Mouse (Mus musculus) lung, adult 2 months (tissue): ENCODE measurements around the gene Numa1. TPM values are rescaled to one million over a fixed set of nuclear protein-coding genes. Genes with fewer than 3 reads are reported as not detected.

Source experiments
- DNase-seq: peaks from one replicate; pipeline ENCODE4 v3.0.0; 2022
- H3K4me1 ChIP-seq: fragments of 200-500 bp; 2 replicates; pipeline ENCODE4 v1.6.1; 2011; ENCODE audit warnings: low read length; ENCODE audit not compliant: control insufficient read depth, insufficient read depth
- H3K4me3 ChIP-seq: fragments of 200-500 bp; replicated peaks from 2 replicates; pipeline ENCODE3; 2011; ENCODE audit warnings: low read depth, mild to moderate bottlenecking, control low read depth, low read length; ENCODE audit errors: extremely low read depth
- CTCF ChIP-seq: fragments of 200-500 bp; IDR thresholded peaks from 2 replicates; pipeline ENCODE4 v1.5.1; 2011; ENCODE audit warnings: mild to moderate bottlenecking, low read length, control low read depth; ENCODE audit not compliant: insufficient read depth
- POLR2A ChIP-seq: fragments of 200-500 bp; IDR thresholded peaks from 2 replicates; pipeline ENCODE4 v1.6.1; 2011; ENCODE audit warnings: low read depth, mild to moderate bottlenecking, control low read depth, low read length, borderline replicate concordance; ENCODE audit errors: extremely low read depth
- WGBS: fragments of 180-500 bp; shearing (Covaris S2); methylation state at CpG from one replicate; pipeline ENCODE4 v1.1.7; 2018; 5-methylcytosine and 5-hydroxymethylcytosine counted together
- polyA plus RNA-seq: library from polyadenylated mRNA; depleted of rRNA; stranded (reverse); fragments of >200 nt; gene quantifications from 2 replicates; pipeline ENCODE4 v1.2.3, GENCODE M21; 2012

Gene Numa1
- polyA plus RNA-seq, 1 experiment = 93.4 TPM

DNA sequence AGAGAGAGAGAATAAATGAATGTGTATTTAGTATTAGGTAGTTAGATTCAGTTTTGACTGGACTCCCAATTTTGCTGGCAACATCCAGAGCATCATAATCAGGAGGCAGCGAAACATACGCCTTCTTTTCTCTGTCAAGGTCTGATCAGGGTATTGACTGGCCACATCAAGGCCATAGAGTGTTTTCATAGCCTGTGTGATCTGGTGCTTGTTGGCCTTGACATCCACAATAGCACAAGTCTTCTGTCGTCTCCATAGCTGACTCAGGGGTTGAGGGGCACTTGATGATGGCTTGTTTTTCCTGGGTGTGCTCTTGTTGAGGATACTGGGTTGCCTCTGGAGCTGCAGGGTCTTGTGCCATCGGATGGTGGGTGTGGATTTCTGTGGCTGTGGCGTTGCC, 23.0 kb downstream of the Numa1 start:
- no peak for DNase-seq
- Histone ChIP-seq H3K4me1 (no peaks in the 10 kb centered on the region), H3K4me3 (no peak overlapping the region)
- TF ChIP-seq CTCF = no peak
- no peak for TF ChIP-seq POLR2A
- WGBS = 84% methylated on average over 5 of the region's 5 CpGs

DNA sequence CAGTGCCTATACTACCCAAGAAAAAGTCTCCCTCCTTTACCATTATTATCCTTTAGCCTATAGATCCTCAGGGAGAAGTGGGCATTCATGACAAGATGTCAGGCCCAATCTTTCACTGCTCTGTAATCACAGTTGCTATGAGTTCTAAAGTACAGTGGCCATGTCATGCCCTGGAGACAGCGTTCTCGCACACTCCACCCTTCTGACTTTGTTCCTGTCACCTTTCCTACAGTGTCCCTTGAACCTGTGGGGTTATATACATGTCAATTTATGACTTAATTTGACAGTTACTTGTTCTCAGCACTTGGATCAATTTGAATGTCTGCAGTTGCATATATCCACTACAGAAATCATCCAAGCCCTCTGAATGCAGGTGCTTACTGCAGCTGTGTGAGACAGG, 28.9 kb downstream of the Numa1 start:
- no peak for DNase-seq
- 99% methylated on average over 2 of the region's 2 CpGs for WGBS
- Histone ChIP-seq H3K4me3 (no peak overlapping the region), H3K4me1 (no peaks in the 10 kb centered on the region; the same call in 1 of the 2 replicates)
- no peak for TF ChIP-seq POLR2A

DNA sequence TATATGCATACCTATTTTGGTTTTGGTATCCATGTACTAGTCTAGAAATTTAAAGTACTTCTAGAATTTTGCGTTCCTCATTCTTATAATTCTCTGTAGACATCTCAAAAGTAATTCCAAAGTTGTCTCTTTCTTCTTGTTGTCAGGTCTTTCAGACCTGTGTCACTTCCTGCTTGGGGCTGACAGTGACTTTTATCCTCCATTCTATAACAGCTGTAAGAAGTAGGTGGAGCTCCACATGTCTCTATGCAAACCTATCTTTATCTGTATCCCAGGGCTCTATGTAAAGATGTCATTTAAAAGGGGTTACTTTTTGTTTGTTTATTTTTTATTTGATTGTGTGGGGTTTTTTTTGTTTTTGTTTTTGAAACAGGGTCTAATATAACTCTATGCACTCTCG, 29.7 kb downstream of the Numa1 start:
- Histone ChIP-seq H3K4me3 (no peak overlapping the region), H3K4me1 (no peaks in the 10 kb centered on the region; the same call in 1 of the 2 replicates)
- WGBS = 92% methylated on average over 2 of the region's 2 CpGs

DNA sequence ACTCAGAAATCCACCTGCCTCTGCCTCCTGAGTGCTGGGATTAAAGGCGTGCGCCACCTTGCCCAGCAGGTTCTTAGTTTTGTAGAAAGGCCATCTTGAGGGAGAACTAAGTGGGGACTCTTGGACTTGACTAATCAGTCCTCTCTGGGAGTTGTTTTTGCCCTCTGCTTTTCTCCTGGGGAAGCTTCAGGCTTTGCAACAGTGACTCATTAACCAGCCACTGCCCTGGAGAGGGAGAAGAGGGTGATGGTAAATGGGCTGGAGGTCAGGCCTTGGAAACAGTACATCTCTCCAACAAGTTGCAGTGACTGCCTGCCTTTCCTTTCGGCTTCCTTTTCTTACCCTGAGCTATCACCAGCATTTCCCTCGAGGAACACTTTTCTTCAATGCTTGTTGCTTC, 30.6 kb downstream of the Numa1 start:
- no peak for DNase-seq
- WGBS = 75% methylated on average over 4 of the region's 4 CpGs

More for the DNA sequence above, 29.7 kb downstream of the Numa1 start:
- DNase-seq = no peak
- TF ChIP-seq CTCF (no peak), POLR2A (no peak)

GRCm38 (mm10) chr7:101965606-101966005, 31.7 kb downstream of the Numa1 start:
- DNase-seq = no peak
- 27% methylated on average over 2 of the region's 2 CpGs for WGBS
- H3K4me1 ChIP-seq = no peaks in the 10 kb centered on the region; the same call in 1 of the 2 replicates
- H3K4me3 ChIP-seq = no peak overlapping the region
- TF ChIP-seq CTCF (no peak), POLR2A (no peak)

More for the DNA sequence above, 30.6 kb downstream of the Numa1 start:
- no peak for TF ChIP-seq CTCF
- TF ChIP-seq POLR2A = no peak
- Histone ChIP-seq H3K4me3 (no peak overlapping the region), H3K4me1 (no peaks in the 10 kb centered on the region; the same call in 1 of the 2 replicates)

GRCm38 (mm10) chr7:101967256-101967655, 33.3 kb downstream of the Numa1 start:
- Histone ChIP-seq H3K4me3 (no peak overlapping the region), H3K4me1 (no peaks in the 10 kb centered on the region; the same call in 1 of the 2 replicates)
- no peak for TF ChIP-seq CTCF
- no peak for TF ChIP-seq POLR2A
- DNase-seq = no peak
- WGBS = 71% methylated on average over 1 of the region's 1 CpGs

- WGBS = 49% methylated on average over 2 of the region's 2 CpGs
- TF ChIP-seq CTCF (no peak), POLR2A (no peak)
- Histone ChIP-seq H3K4me3 (no peak overlapping the region), H3K4me1 (peaks cover 2% of the 10 kb centered on the region; the same call in 1 of the 2 replicates)
- no peak for DNase-seq
Measured at GRCm38 (mm10) chr7:101968751-101969150, 34.8 kb downstream of the Numa1 start.

DNA sequence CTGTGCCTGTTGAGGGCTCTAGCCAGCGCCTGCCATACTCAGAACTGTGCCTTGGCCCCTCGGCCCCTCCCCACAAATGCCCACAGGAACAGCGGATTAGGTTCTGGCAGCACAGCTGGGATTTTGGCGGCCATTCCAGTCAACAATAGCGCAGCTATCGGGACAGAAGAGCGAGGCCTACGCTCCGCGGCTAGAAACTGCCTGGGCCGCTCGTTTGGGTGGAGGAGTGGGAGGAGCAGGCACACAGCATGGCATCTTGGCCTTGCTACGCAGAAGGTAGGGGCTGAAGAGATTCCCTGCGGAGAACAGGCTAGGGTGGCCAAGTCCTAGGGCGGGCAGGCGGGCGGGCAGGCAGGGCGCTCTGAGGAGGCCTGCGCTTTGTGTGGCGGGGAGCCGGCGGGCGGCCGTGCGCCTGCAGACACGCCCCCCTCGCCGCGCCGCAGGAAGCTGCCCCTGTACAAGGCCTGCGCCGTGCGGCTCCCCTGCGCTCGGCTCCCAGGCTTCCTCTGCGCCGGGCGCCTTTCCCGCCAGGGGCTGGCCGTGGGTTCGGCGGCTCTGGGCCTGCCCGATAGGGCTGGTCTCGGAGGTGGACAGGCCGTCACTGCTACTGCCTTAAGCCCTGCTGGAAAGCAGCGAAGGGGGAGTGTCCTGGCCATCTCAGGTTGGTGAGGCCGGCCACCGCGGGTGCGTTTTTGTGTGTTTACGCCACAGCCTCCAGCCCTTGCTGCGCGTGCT, 36.0 kb downstream of the Numa1 start:
- H3K4me1 ChIP-seq = peaks cover 4% of the 10 kb centered on the region; the same call in 1 of the 2 replicates
- peak; percentile 87 for DNase-seq
- peak overlapping the region; percentile 90 for H3K4me3 ChIP-seq
- WGBS = under 1% methylated on average over 53 of the region's 53 CpGs
- TF ChIP-seq POLR2A (peak; percentile 60; the same call in 1 of the 2 replicates), CTCF (no peak)

GRCm38 (mm10) chr7:101970429-101970775, 36.5 kb downstream of the Numa1 start:
- TF ChIP-seq POLR2A (peak; percentile 46; the same call in 1 of the 2 replicates), CTCF (no peak)
- peaks cover 8% of the 10 kb centered on the region for H3K4me1 ChIP-seq
- 0% methylated on average over 17 of the region's 17 CpGs for WGBS
- H3K4me3 ChIP-seq = peak overlapping the region; percentile 90
- DNase-seq = peak; percentile 86
